Mouse (Mus musculus) embryonic facial prominence, embryonic 11.5 days (tissue): Measurements from ENCODE around the gene Tomm70a. TPM values are rescaled to one million over a fixed set of nuclear protein-coding genes. Genes with fewer than 3 reads are reported as not detected.

Experiments
- ATAC-seq: fragments of 200-750 bp; cut with Nextera tagmentation; replicated peaks from 2 replicates; pipeline ENCODE4 v1.8.0; 2017; ENCODE audit warnings: low read depth; ENCODE audit not compliant: insufficient number of reproducible peaks, low FRiP score, low TSS enrichment
- DNase-seq: peaks from one replicate; pipeline ENCODE4 v3.0.0-alpha.2; 2015; ENCODE audit warnings: low spot score
- H3K27ac ChIP-seq: fragments of 300-500 bp; sonication (generic); replicated peaks from 2 replicates; pipeline ENCODE4 v1.5.1; 2014; ENCODE audit warnings: mild to moderate bottlenecking, low read depth, low read length, control low read depth
- H3K27me3 ChIP-seq: fragments of 300-500 bp; sonication (generic); 2 replicates; pipeline ENCODE4 v1.6.1; 2014; ENCODE audit warnings: mild to moderate bottlenecking, low read length, moderate library complexity, mixed read lengths; ENCODE audit not compliant: control insufficient read depth, insufficient read depth
- H3K36me3 ChIP-seq: fragments of 300-500 bp; sonication (generic); replicated peaks from 2 replicates; pipeline ENCODE4 v1.6.1; 2014; ENCODE audit warnings: low read depth, mild to moderate bottlenecking, low read length, moderate library complexity, mixed read lengths; ENCODE audit not compliant: control insufficient read depth, insufficient read depth
- H3K4me1 ChIP-seq: fragments of 300-500 bp; sonication (generic); 2 replicates; pipeline ENCODE4 v1.6.1; 2014; ENCODE audit warnings: low read length, mixed read lengths; ENCODE audit not compliant: control insufficient read depth, insufficient read depth
- H3K4me2 ChIP-seq: fragments of 300-500 bp; sonication (generic); 2 replicates; pipeline ENCODE4 v1.6.1; 2014; ENCODE audit warnings: low read depth, mild to moderate bottlenecking, control low read depth, low read length, moderate library complexity
- H3K4me3 ChIP-seq: fragments of 300-500 bp; sonication (generic); 2 replicates; pipeline ENCODE4 v1.5.1; 2014; ENCODE audit warnings: low read depth, low read length, control low read depth
- H3K9ac ChIP-seq: fragments of 300-500 bp; sonication (generic); replicated peaks from 2 replicates; pipeline ENCODE4 v1.6.1; 2014; ENCODE audit warnings: mild to moderate bottlenecking, control low read depth, low read length
- H3K9me3 ChIP-seq: fragments of 300-500 bp; sonication (generic); replicated peaks from 2 replicates; pipeline ENCODE4 v1.6.1; 2016; ENCODE audit warnings: mild to moderate bottlenecking, low read length, inconsistent platforms, mixed read lengths; ENCODE audit not compliant: control insufficient read depth
- WGBS: fragments of 180-500 bp; shearing (Covaris S2); extraction: QIAGEN DNeasy Blood & Tissue Kit; methylation state at CpG from one replicate; pipeline ENCODE4 v1.1.7; 2014; 5-methylcytosine and 5-hydroxymethylcytosine counted together
- polyA plus RNA-seq: library from polyadenylated mRNA; unstranded; fragments of >200 nt; fragmentation: Nextera tagmentation; extraction: Ambion mirVana; gene quantifications from 2 replicates; pipeline ENCODE4 v1.2.1, GENCODE M21; 2014

Gene Tomm70a
- polyA plus RNA-seq, result 68.5 and 75.5 TPM in 2 replicates

DNA sequence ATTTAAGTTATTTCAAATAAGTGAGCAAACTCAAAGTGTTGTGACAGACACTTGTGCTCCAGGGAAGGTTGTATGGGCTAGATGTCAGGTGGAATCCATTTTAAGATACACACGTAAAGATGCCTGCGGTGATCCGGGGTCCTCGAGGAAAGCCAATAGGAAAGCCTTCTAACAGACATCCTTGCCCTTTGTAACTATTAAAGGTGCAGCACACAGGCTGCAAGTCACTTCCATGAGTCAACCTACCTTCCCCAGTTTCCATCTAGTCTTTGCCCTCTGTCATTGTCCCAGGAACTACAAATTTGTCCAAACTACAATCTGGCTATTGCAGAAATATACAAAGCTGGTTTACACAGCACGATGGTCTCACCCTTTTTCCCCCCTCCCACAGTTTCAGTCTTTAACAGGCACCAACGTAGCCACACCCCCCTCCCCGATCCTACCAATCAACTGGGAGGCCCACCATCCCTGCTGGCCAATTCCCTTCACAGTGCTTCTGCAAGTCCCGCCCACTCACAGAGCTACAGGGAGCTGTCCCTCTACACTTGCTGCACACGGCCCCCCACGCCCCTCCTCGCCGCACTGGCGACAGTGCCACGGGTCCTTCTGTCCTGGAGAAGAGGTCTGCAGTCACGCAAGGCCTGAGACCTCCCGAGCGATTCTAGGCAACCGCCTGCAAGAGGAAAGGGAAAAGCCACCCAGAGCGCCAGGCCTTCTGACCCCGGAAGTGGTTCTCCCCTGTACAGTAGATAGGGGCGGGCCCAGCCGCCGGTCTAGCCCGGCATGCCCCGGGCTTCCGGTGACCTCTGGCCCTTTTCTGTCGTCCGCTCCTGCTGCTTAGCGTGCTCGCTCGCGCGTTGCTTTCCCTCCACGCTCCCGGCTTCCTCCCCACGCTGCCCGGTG lies at the start of gene Tomm70a:
TSS of gene Tomm70a (plus strand) at position 791 of the 903 bp plus-strand sequence.
- peak within 1 kb of the TSS; percentile 85 for H3K27ac ChIP-seq
- WGBS, result under 1% methylated on average over 37 of the region's 37 CpGs
- H3K4me2 ChIP-seq, result peak within 1 kb of the TSS; percentile 65
- H3K27me3 ChIP-seq, result no peaks in the 10 kb centered on the region
- peak; percentile 96 for DNase-seq
- H3K36me3 ChIP-seq, result no peaks in the 10 kb centered on the region
- no peaks in the 10 kb centered on the region for H3K9me3 ChIP-seq
- peak; percentile 99 for ATAC-seq
- H3K9ac ChIP-seq, result peak within 1 kb of the TSS; percentile 94
- H3K4me1 ChIP-seq, result no peaks in the 10 kb centered on the region
- peak within 1 kb of the TSS; percentile 99 for H3K4me3 ChIP-seq

- ATAC-seq (no peak), DNase-seq (no peak)
- Histone ChIP-seq H3K9me3 (no peaks in the 10 kb centered on the region), H3K36me3 (no peaks in the 10 kb centered on the region), H3K4me2 (no peak overlapping the region), H3K4me3 (no peak overlapping the region), H3K9ac (no peak overlapping the region), H3K27me3 (no peaks in the 10 kb centered on the region), H3K27ac (no peak overlapping the region), H3K4me1 (no peaks in the 10 kb centered on the region)
- WGBS, result 81% methylated on average over 7 of the region's 7 CpGs
Observed at GRCm38 (mm10) chr16:57075986-57076385, 45.5 kb upstream of the Tomm70a start.

DNA sequence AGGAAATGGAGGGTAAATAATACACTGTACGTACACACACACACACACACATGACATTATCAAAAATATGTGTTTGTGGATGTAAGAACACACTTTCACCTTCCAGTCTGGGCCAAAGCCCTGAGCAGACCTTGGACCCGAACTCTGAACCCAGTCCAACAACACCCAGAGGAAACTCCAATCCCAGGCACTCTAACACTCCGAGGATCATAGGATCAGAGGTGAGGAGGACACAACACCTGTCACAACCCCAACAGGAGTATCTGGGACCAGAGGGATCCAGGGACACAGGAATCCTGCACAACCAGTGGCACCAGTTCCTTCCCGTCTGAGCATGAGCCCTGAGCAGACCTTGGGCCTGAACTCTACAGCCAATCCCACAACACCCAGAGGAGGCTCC lies 41.9 kb upstream of the Tomm70a start:
- DNase-seq (no peak), ATAC-seq (no peak)
- Histone ChIP-seq H3K36me3 (no peaks in the 10 kb centered on the region), H3K4me1 (no peaks in the 10 kb centered on the region), H3K4me2 (no peak overlapping the region), H3K4me3 (no peak overlapping the region), H3K27me3 (no peaks in the 10 kb centered on the region), H3K27ac (no peak overlapping the region), H3K9ac (no peak overlapping the region), H3K9me3 (no peaks in the 10 kb centered on the region)
- WGBS, result 76% methylated on average over 4 of the region's 4 CpGs

DNA sequence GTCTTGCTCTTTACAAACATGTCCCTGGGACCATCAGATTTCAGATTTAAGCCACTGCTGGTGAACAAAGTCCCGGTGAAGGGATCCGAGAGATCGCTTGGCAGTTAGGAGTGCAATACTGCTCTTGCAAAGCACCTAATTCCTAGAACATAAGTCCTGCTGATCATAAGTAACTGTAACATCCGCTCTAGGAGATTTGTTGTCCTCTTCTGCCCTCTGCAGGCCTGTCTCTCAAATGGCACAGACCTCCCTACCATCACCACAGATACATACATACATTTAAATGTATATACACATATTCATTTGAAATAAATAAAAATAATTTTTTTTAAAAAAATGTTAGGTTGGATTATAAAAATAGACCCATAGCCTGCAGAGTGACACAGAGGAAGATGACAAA lies 29.0 kb upstream of the Tomm70a start:
- WGBS, result 42% methylated on average over 4 of the region's 4 CpGs
- Histone ChIP-seq H3K9ac (no peak overlapping the region), H3K27me3 (no peaks in the 10 kb centered on the region), H3K36me3 (no peaks in the 10 kb centered on the region), H3K4me1 (no peaks in the 10 kb centered on the region), H3K4me2 (no peak overlapping the region), H3K27ac (no peak overlapping the region), H3K4me3 (no peak overlapping the region), H3K9me3 (no peaks in the 10 kb centered on the region)
- peak; percentile 61 for DNase-seq
- no peak for ATAC-seq

DNA sequence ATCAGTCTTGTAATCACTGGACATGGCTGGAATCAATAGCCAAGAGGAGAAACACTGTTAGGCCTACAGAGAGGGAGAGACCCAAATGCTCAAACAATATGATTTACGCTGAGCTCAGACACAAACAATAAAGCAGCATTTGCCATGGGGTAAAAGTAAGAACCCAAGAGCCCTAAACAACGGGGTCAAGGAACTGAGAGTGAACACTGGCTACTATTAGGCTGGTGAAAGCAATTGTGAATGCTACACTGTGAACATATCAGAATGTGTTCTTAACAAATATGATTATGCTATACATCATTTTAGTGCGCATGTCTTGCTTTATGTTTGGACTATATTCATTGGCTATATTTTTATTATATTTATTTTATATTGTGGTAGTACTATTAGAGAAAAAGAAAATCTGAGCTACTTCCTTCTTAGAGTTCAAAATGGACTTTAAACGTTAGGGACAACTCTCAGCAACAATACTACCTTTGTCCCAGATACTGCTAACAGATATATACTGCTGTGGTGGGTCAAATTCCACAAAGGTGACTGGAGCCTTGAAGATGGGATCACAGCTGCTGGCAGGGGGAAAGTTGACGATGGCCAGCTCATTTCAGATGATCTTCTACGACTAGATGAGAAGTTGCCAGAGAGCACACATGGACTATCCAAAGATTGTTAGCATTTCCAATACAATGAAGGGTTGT lies 28.4 kb upstream of the Tomm70a start:
- no peaks in the 10 kb centered on the region for H3K9me3 ChIP-seq
- 64% methylated on average over 6 of the region's 6 CpGs for WGBS
- H3K4me3 ChIP-seq, result no peak overlapping the region
- no peaks in the 10 kb centered on the region for H3K27me3 ChIP-seq
- H3K36me3 ChIP-seq, result no peaks in the 10 kb centered on the region
- ATAC-seq (no peak), DNase-seq (no peak)
- no peak overlapping the region for H3K4me2 ChIP-seq
- no peak overlapping the region for H3K27ac ChIP-seq
- no peaks in the 10 kb centered on the region for H3K4me1 ChIP-seq
- H3K9ac ChIP-seq, result no peak overlapping the region

- H3K4me2 ChIP-seq, result no peak overlapping the region
- H3K9ac ChIP-seq, result no peak overlapping the region
- H3K4me1 ChIP-seq, result no peaks in the 10 kb centered on the region
- no peak for ATAC-seq
- 59% methylated on average over 7 of the region's 7 CpGs for WGBS
- DNase-seq, result no peak
- H3K36me3 ChIP-seq, result no peaks in the 10 kb centered on the region
- no peaks in the 10 kb centered on the region for H3K27me3 ChIP-seq
- H3K4me3 ChIP-seq, result no peak overlapping the region
- no peak overlapping the region for H3K27ac ChIP-seq
- no peaks in the 10 kb centered on the region for H3K9me3 ChIP-seq
Observed at GRCm38 (mm10) chr16:57098468-57099144, 22.9 kb upstream of the Tomm70a start.

DNA sequence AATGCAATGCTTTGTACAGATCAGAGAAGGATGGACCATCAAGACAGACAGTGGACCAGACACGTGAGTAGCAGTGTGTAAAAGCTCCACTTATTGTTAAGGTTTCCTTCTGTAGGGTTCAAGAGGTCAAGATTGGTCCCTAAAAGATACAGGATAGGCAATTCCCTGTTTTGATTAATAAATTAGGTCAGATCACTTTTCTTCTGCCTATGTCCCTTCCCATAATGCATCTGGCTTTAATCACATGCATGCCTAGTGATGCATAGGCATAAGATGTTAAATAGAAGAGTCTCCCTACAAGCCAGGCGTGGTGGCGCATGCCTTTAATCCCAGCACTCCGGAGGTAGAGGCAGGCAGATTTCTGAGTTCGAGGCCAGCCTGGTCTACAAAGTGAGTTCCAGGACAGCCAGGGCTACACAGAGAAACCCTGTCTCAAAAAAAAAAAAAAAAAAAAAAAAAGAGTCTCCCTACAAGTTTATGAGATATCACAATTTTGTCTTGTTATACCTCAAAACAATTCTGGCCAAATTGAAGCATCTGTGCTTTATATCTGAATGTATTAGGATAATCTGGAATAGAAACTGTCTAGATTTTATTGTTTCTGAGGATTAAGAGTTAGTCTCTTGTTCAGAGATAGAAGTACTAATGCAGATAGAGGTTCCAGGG lies 21.8 kb upstream of the Tomm70a start:
- Histone ChIP-seq H3K4me1 (no peaks in the 10 kb centered on the region), H3K4me3 (no peak overlapping the region), H3K9ac (no peak overlapping the region), H3K27me3 (no peaks in the 10 kb centered on the region), H3K9me3 (no peaks in the 10 kb centered on the region), H3K36me3 (no peaks in the 10 kb centered on the region), H3K27ac (no peak overlapping the region), H3K4me2 (no peak overlapping the region)
- no peak for DNase-seq
- WGBS, result 65% methylated on average over 5 of the region's 5 CpGs
- ATAC-seq, result no peak
